Mouse (Mus musculus) neural tube, embryonic 13.5 days (tissue): ENCODE results near the gene Abcd1. TPM values are rescaled to one million over a fixed set of nuclear protein-coding genes. Genes with fewer than 3 reads are reported as not detected.

Experiments used
- ATAC-seq: fragments of 200-750 bp; cut with Nextera tagmentation; 2 replicates; pipeline ENCODE4 v1.8.0; 2017; ENCODE audit warnings: low read depth, mild to moderate bottlenecking, moderate TSS enrichment, moderate library complexity
- H3K27ac ChIP-seq: fragments of 300-500 bp; sonication (generic); replicated peaks from 2 replicates; pipeline ENCODE4 v1.5.1; 2015; ENCODE audit warnings: moderate library complexity, mild to moderate bottlenecking, inconsistent platforms
- H3K27me3 ChIP-seq: fragments of 300-500 bp; sonication (generic); 2 replicates; pipeline ENCODE4 v1.6.1; 2015; ENCODE audit warnings: mild to moderate bottlenecking, inconsistent platforms
- H3K36me3 ChIP-seq: fragments of 300-500 bp; sonication (generic); 2 replicates; pipeline ENCODE4 v1.6.1; 2015; ENCODE audit warnings: mild to moderate bottlenecking, inconsistent platforms
- H3K4me1 ChIP-seq: fragments of 300-500 bp; sonication (generic); replicated peaks from 2 replicates; pipeline ENCODE4 v1.6.1; 2015; ENCODE audit warnings: inconsistent platforms
- H3K4me2 ChIP-seq: fragments of 300-500 bp; sonication (generic); 2 replicates; pipeline ENCODE4 v1.6.1; 2015; ENCODE audit warnings: inconsistent platforms, mild to moderate bottlenecking, moderate library complexity
- H3K4me3 ChIP-seq: fragments of 300-500 bp; sonication (generic); 2 replicates; pipeline ENCODE4 v1.5.1; 2015; ENCODE audit warnings: mild to moderate bottlenecking, inconsistent platforms
- H3K9ac ChIP-seq: fragments of 300-500 bp; sonication (generic); 2 replicates; pipeline ENCODE4 v1.6.1; 2015; ENCODE audit warnings: moderate library complexity, mild to moderate bottlenecking, inconsistent platforms
- H3K9me3 ChIP-seq: fragments of 300-500 bp; sonication (generic); 2 replicates; pipeline ENCODE4 v1.6.1; 2016; ENCODE audit warnings: inconsistent platforms
- WGBS: fragments of 180-500 bp; shearing (Covaris S2); methylation state at CpG from one replicate; pipeline ENCODE4 v1.1.7; 2015; 5-methylcytosine and 5-hydroxymethylcytosine counted together
- polyA plus RNA-seq: library from polyadenylated mRNA; unstranded; fragments of >200 nt; fragmentation: Nextera tagmentation; extraction: Ambion mirVana; gene quantifications from 2 replicates; pipeline ENCODE4 v1.2.1, GENCODE M21; 2015

Gene Abcd1
- polyA plus RNA-seq = 10.3 and 11.1 TPM in 2 replicates

DNA sequence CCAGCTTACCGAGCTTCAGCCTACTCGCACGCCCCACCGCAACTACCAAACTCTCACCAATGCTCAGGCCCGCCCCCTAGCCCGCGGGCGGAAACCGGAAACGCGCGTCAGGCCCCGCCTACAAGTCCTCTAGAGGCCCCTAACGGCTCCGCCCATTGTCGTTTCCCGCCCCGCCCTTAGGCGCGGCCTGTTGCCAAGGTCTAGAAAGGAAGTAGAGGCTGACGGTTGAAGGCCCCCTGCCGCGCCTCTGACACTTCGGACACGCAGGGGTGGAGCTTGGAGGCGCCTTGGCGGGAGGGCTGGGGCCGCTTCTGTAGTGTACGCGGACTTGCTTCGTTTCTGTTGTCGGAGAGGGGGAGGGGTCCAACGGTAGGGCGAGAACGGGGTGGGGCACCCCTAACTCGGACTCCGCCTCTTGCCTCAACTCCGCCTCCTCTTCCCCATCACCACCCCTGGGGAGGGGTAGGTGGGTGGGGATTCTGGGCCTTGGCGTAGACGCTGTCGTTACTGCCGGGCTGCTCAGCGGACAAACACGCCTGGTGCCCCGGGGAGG is at the start of gene Abcd1, which contains the start of gene Bcap31:
Gene Abcd1, plus strand, starts transcription at position 489 of the 553 bp plus-strand sequence.
Gene Bcap31, minus strand, starts transcription at position 67 of the 553 bp plus-strand sequence.
- Histone ChIP-seq H3K9ac (peak within 1 kb of the TSS; percentile 71), H3K4me2 (peak within 1 kb of the TSS; percentile 68), H3K4me3 (peak within 1 kb of the TSS; percentile 49), H3K27ac (peak within 1 kb of the TSS; percentile 79), H3K4me1 (peaks cover 35% of the 10 kb centered on the region), H3K9me3 (no peaks in the 10 kb centered on the region), H3K36me3 (peaks cover 16% of the 10 kb centered on the region; the same call in 1 of the 2 replicates), H3K27me3 (no peaks in the 10 kb centered on the region)
- ATAC-seq = peak; percentile 90
- WGBS = 17% methylated on average over 34 of the region's 45 CpGs

DNA sequence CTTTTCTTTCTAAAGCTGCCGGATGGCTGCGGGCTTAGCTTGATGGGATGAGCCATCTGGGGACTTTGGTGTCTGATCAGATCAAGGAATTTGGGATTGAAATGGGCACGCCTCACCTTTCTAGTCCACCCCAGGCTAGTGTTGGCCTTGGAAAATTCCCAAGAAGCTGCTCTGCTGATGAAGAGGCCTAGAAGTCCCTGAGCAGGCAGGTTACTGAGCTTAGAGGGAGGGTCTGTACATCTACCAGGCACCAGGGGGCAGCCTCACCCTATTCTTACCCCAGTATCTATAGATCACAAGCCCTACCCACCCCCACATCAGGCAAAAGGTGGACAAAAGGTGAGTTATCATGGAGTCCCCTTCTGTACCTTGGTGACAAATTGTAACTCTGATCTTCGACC is 44.4 kb upstream of the Abcd1 start:
- ATAC-seq = peak; percentile 56
- Histone ChIP-seq H3K9me3 (no peaks in the 10 kb centered on the region), H3K27ac (no peak overlapping the region), H3K27me3 (no peaks in the 10 kb centered on the region), H3K4me2 (no peak overlapping the region; the same call in 1 of the 2 replicates), H3K36me3 (peaks cover 9% of the 10 kb centered on the region; the same call in 1 of the 2 replicates), H3K9ac (no peak overlapping the region), H3K4me1 (peaks cover 25% of the 10 kb centered on the region), H3K4me3 (no peak overlapping the region)
- 60% methylated on average over 4 of the region's 4 CpGs for WGBS

DNA sequence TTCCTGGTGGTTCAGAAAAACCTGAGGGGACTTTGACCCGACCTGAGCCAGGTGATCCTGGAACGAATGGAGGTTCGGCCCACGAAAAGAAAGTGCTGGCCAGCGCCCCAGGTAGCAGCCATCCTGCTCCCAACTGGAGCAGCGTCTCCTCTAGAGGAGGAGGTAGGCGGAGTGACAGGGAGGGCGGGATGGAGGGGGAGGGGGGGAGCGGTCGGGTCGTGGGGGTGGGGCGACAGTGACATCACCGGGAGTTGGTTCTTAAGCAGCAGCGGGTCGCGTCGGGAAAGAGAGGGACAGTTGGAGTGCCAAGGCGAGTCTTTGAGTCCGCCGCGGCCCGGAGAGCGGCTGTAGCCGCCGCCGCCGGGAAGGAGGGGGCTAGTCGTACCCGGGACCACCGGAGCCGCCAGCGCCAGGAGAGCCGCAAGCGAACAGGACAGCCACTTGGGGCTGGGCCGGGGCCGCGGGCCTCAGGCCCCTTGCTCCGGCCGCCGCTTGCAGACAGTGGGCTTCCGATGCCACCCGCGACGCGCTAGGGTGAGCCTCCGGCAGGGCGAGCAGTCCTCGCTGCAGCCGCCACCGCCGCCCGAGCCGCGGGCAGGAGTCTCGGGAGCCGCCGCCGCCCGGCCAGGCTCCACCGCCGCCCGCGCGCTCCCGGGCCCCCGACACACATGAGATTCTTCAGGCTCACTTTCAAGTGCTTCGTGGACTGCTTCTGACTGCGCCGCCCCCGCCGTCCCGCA is 43.3 kb upstream of the Abcd1 start, which contains the start of gene Slc6a8:
Gene Slc6a8, plus strand, starts transcription at position 272 of the 740 bp plus-strand sequence.
- H3K36me3 ChIP-seq = peaks cover 18% of the 10 kb centered on the region; the same call in 1 of the 2 replicates
- peak within 1 kb of the TSS; percentile 58 for H3K4me3 ChIP-seq
- peak within 1 kb of the TSS; percentile 85 for H3K9ac ChIP-seq
- H3K4me2 ChIP-seq = peak within 1 kb of the TSS; percentile 69
- peaks cover 25% of the 10 kb centered on the region for H3K4me1 ChIP-seq
- WGBS = 11% methylated on average over 49 of the region's 72 CpGs
- no peaks in the 10 kb centered on the region for H3K27me3 ChIP-seq
- H3K9me3 ChIP-seq = no peaks in the 10 kb centered on the region
- peak; percentile 76 for ATAC-seq
- H3K27ac ChIP-seq = peak within 1 kb of the TSS; percentile 64

DNA sequence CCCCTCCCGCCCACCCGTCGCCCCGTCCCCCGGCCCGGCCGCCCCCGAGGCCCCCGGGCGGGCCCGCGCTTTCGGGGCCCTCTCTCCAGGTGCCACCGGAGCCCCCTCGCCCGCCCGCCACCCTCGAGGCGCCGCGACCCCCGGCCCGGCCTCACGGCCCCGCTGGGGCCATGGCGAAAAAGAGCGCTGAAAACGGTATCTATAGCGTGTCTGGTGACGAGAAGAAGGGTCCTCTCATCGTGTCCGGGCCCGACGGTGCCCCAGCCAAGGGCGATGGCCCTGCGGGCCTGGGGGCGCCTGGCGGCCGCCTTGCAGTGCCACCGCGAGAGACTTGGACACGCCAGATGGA is 42.8 kb upstream of the Abcd1 start:
- H3K27ac ChIP-seq = peak overlapping the region; percentile 64
- WGBS = 20% methylated on average over 40 of the region's 42 CpGs
- peak; percentile 32 for ATAC-seq

DNA sequence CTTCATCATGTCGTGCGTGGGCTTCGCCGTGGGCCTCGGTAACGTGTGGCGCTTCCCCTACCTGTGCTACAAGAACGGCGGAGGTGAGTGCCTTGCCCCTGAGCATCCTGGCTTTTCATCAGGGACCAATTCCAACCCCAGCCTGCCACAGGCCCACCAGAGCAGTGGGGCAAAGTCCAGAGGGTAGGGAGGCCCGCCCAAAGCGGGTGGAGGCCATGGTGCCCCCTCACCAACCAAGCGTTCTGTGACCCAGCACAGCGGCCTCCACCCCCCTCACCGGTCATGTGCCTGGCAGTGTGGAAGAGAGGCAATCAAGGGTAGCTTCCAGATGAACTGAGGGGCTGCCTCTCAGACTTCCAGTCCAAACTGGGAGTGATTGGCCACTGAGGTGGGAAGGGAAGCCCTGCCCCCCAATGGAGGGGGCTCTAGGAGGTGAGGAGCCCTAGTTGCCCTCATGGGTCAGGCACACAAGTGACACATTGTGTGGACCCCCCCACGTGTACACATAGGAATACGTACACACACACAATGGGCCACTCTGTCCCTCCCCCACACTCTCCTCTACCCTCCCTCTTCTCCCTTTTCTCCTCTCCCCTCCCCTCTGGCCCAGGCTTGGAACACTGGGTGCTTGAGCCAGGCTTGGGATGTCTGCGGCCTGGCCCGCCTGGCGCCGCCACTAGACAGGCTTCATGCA is 42.3 kb upstream of the Abcd1 start:
- peak; percentile 49 for ATAC-seq
- no peaks in the 10 kb centered on the region for H3K27me3 ChIP-seq
- H3K9ac ChIP-seq = peak overlapping the region; percentile 85
- peaks cover 25% of the 10 kb centered on the region for H3K4me1 ChIP-seq
- no peaks in the 10 kb centered on the region for H3K9me3 ChIP-seq
- peak overlapping the region; percentile 69 for H3K4me2 ChIP-seq
- peak overlapping the region; percentile 64 for H3K27ac ChIP-seq
- peaks cover 29% of the 10 kb centered on the region for H3K36me3 ChIP-seq
- 31% methylated on average over 20 of the region's 20 CpGs for WGBS
- H3K4me3 ChIP-seq = peak overlapping the region; percentile 58

More for the DNA sequence above, 42.8 kb upstream of the Abcd1 start:
- no peaks in the 10 kb centered on the region for H3K9me3 ChIP-seq
- H3K36me3 ChIP-seq = peaks cover 23% of the 10 kb centered on the region
- H3K4me2 ChIP-seq = peak overlapping the region; percentile 69
- H3K4me3 ChIP-seq = peak overlapping the region; percentile 58
- no peaks in the 10 kb centered on the region for H3K27me3 ChIP-seq
- H3K9ac ChIP-seq = peak overlapping the region; percentile 85
- peaks cover 25% of the 10 kb centered on the region for H3K4me1 ChIP-seq

DNA sequence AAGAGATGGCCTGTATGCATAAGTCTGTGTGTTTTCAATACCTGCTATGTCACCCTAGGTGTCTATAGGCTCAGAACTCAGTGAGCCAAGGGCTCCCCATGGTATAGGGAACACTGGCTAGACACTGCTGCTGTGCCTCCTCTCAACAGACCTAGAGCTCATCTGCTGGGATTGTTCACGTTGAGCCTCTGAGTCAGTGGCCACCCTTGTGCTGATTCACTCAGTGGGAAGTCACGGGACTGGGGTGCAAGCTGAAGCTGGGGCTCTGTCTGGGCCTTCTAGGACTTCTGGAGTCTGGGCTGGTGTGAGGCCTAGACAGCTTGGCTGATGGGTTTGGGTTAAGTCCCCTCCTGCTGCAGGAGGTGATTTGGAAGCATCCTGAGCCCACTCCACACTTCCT is 41.2 kb upstream of the Abcd1 start:
- no peak for ATAC-seq

DNA sequence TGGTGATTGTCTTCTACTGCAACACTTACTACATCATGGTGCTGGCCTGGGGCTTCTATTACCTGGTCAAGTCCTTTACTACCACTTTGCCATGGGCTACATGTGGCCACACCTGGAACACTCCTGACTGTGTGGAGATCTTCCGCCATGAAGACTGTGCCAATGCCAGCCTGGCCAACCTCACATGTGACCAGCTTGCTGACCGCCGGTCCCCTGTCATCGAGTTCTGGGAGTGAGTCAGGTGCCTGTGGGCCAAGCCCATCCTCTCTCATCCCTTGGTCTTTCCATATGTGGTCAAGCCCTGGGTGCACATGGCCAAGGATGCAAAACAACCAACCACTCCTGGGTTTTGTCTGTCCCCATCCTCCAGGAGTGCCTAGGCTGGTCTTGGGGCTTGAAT is 39.7 kb upstream of the Abcd1 start:
- Histone ChIP-seq H3K9ac (no peak overlapping the region), H3K27me3 (no peaks in the 10 kb centered on the region), H3K36me3 (peaks cover 52% of the 10 kb centered on the region), H3K9me3 (no peaks in the 10 kb centered on the region), H3K27ac (no peak overlapping the region), H3K4me1 (peaks cover 25% of the 10 kb centered on the region), H3K4me3 (no peak overlapping the region), H3K4me2 (no peak overlapping the region)
- WGBS = 93% methylated on average over 4 of the region's 4 CpGs
- ATAC-seq = no peak

More for the DNA sequence above, 41.2 kb upstream of the Abcd1 start:
- no peak overlapping the region for H3K27ac ChIP-seq
- 75% methylated on average over 2 of the region's 2 CpGs for WGBS
- H3K9me3 ChIP-seq = no peaks in the 10 kb centered on the region
- H3K36me3 ChIP-seq = peaks cover 40% of the 10 kb centered on the region
- H3K27me3 ChIP-seq = no peaks in the 10 kb centered on the region
- peaks cover 25% of the 10 kb centered on the region for H3K4me1 ChIP-seq
- H3K4me2 ChIP-seq = peak overlapping the region; percentile 69
- peak overlapping the region; percentile 85 for H3K9ac ChIP-seq
- H3K4me3 ChIP-seq = peak overlapping the region; percentile 58

DNA sequence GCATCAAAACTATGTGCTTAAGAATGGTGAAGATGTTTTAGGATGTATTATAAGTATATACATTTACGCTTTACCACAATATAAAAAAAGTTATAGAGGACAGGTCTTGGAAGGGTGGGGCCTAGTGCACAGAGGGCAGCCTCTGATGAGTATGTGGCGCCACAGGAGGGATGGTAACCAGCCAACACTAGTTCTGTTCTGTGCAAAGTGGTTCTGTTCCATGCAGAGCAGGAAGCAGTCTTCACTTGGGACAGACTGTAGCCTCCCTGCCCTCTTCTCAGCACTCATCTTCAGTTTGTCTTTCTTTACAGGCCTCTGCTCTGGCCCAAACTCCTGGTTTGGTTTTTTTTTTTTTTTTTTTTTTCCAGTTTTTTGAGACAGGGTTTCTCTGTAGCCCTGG is 32.2 kb upstream of the Abcd1 start:
- WGBS = 85% methylated on average over 2 of the region's 2 CpGs
- Histone ChIP-seq H3K4me2 (no peak overlapping the region), H3K4me1 (no peaks in the 10 kb centered on the region), H3K36me3 (peaks cover 79% of the 10 kb centered on the region), H3K4me3 (no peak overlapping the region), H3K9ac (no peak overlapping the region), H3K27me3 (no peaks in the 10 kb centered on the region), H3K27ac (no peak overlapping the region), H3K9me3 (no peaks in the 10 kb centered on the region)
- no peak for ATAC-seq

DNA sequence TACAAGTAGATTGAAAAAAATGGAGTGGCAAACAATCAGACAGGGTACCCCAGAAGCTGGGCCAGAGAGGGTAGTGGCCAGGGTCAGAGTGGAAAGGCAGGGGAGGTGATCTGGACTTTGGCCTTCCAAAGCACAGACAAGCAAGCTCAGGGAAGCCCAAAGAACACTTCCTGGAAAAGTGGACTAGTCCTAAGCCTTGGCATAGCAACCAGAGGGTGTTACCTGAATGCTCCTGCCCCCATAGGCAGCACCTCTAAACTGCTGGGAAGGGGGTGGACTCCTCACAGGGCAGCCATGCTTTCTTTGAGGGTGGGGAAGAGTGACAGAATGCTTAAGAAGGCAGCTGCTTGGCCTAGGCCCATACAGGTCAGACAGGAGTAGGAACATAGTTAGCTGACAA is 31.4 kb upstream of the Abcd1 start:
- no peaks in the 10 kb centered on the region for H3K27me3 ChIP-seq
- H3K4me2 ChIP-seq = no peak overlapping the region
- H3K4me1 ChIP-seq = no peaks in the 10 kb centered on the region
- no peak overlapping the region for H3K4me3 ChIP-seq
- no peak overlapping the region for H3K27ac ChIP-seq
- ATAC-seq = no peak
- H3K9ac ChIP-seq = no peak overlapping the region
- H3K9me3 ChIP-seq = no peaks in the 10 kb centered on the region
- H3K36me3 ChIP-seq = peaks cover 73% of the 10 kb centered on the region

DNA sequence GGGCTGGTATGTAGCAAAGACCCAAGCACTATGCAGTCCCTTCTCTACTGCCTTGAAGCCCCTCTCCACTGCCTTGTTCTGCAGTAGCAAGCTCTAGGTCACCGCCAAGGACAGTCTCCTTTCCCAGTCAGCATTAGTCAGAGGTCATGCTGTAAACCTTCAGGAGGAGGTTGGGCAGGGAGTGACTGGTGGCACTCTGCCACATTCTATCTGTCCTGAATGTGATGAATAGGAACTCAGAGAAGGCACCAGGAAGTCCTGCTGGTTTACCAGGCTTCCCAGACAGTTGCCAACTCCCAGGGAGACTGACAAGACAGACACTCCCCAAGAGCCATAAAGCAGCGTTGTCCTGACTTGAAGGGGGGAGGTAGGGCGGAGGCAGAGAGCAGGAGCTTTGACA is 30.8 kb upstream of the Abcd1 start:
- 53% methylated on average over 3 of the region's 3 CpGs for WGBS
- Histone ChIP-seq H3K27me3 (no peaks in the 10 kb centered on the region), H3K9ac (no peak overlapping the region), H3K4me1 (no peaks in the 10 kb centered on the region), H3K4me3 (no peak overlapping the region), H3K4me2 (no peak overlapping the region), H3K9me3 (no peaks in the 10 kb centered on the region), H3K36me3 (peaks cover 67% of the 10 kb centered on the region), H3K27ac (no peak overlapping the region)
- ATAC-seq = no peak

DNA sequence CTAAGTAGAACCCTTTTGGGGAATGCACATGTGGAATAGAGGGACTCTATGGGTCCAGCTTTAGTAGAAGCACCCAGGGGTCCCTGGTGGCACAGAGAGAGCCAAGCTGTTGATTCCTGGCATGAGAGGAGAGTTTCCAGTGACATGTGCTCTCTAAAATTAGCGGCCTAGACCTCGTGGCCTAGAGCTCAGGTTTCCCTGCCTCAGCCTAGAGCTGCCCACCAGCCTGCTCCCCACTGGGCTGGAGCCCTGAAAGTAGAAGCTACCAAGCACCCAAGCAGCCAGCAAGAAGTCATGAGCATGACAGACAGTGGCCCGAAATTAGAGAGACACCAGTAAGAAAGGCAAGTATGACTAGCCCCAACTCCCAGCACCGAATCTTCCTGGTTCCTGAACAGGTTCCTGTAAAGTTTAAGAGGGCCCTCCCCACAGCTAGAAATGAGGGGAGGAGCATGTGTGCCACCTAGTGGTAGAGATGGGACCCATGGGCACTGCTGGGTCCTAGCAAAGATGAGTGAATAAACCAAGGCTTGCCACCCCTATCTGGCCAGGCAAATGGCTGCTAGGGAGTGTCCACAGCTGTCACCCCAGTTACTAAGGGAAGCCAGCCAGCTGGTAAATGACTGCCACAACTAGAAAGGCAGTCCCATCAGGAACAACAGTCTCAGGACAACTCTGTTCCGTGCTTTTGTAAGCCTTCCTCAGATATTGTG is 25.3 kb upstream of the Abcd1 start:
- H3K9ac ChIP-seq = no peak overlapping the region
- peak; percentile 59; the same call in 1 of the 2 replicates for ATAC-seq
- H3K36me3 ChIP-seq = peaks cover 26% of the 10 kb centered on the region
- H3K4me3 ChIP-seq = no peak overlapping the region
- H3K27ac ChIP-seq = no peak overlapping the region
- no peaks in the 10 kb centered on the region for H3K4me1 ChIP-seq
- H3K9me3 ChIP-seq = no peaks in the 10 kb centered on the region
- no peak overlapping the region for H3K4me2 ChIP-seq
- no peaks in the 10 kb centered on the region for H3K27me3 ChIP-seq
- 84% methylated on average over 5 of the region's 5 CpGs for WGBS
